Mouse (Mus musculus) regulatory T cell (primary cell): ENCODE data around the gene D430019H16Rik.

Source experiments
- in situ Hi-C: fragments of 300-600 bp; cut with MboI, MseI; formaldehyde crosslinking; loops from one replicate; pipeline ENCODE4 v1.15.1; 2025; ENCODE audit warnings: high pct_unique_total_duplicates

The D430019H16Rik gene

DNA sequence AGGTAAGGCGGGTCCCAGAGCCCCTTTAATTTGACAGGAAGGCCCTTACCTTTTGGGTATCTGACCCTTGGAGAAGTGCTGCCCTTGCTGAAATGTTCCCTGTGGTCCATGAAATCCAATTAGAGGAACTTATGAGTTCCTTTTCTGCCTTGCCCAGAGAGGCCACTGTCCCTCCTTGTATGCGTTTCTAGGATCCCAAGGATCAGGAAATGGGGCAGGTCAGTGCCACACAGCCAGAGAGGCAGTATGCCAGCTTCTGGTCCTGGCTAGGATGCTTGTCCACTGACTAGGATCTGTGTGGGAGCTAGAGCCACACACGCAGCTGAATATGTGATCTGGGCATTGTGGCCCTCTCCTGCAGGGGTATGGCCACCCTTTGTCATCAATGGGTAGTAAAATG is 36.6 kb downstream of the D430019H16Rik start:
- in situ Hi-C loops = no loop called here

DNA sequence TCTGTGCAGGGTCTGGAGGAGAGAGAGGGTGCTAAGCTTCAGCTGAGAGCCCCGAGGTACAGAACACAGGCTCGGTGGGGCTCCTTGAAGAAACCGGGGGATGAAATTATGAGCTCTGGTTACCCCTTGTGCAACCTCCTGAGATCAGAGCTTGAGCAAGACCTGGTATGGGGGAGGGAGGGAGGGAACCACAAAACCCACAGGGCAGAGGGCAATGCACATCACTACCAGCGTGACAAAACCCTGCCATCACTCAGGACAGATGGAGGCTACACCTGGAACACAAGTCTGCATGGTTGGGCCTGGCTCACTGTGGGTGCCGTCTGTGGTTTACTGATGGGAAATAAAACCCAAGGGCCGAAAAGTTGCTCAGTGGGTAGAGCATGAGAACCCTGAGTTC is 37.1 kb downstream of the D430019H16Rik start:
- in situ Hi-C loops = no loop called here

DNA sequence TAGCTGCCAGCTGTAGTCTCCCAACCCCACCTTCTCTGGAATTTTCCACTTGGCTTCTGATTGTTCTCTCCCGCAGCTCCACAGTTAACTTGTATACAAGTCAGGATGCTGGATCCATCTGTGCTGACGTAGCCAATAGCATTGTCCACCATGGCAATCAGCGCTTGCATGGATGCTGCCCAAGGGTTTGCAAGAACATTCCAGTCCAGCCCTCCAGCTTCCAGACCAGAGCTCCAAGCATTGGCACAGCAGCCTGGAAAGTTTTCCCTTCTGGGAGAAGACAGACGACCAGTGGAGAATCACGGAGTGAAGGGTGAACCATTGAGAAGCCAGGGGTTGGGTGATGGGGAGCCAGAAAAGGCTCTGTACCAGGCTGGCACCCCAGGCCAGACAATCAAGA is 41.1 kb downstream of the D430019H16Rik start:
- in situ Hi-C loops = no loop called here

DNA sequence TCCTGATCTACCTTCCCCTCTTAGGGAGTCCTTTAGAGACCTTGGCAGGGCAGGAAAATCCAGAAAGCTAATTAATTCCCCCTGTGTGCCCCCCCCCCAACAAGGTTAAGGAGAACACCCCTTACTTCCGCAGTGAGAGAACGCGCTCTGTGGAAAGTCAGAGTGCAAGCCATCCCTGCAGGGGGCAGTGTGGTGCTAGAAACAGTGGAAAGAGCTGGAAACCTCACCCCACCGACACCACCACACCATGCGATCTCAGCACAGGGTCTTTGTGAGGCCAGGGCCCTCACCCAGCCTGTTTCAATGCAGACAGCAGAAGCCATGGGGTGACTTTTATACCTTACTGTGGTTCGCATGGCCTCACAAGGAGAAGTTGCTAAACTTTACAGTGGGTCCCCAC is 44.2 kb downstream of the D430019H16Rik start:
- in situ Hi-C loops = no loop called here

DNA sequence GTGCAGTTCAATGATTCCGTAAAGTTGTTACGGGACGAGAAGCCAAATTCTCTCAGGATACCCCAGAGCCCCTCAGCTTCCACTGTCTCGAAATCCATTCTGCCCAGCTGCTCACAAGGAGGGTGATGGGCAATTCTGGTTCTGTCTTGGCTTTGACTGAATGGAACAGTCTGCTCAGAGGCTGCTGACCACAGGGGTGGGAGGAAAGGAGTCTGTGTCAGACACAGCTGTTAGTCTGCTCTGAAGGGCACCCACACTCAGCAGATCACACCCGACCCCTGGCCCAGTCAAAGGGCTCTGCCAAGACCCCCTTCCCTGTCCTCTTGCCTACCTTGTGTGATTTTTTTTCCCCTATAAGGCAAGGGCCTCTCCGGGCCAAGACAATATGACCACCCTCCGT is 44.8 kb downstream of the D430019H16Rik start:
- in situ Hi-C loops = no loop called here

DNA sequence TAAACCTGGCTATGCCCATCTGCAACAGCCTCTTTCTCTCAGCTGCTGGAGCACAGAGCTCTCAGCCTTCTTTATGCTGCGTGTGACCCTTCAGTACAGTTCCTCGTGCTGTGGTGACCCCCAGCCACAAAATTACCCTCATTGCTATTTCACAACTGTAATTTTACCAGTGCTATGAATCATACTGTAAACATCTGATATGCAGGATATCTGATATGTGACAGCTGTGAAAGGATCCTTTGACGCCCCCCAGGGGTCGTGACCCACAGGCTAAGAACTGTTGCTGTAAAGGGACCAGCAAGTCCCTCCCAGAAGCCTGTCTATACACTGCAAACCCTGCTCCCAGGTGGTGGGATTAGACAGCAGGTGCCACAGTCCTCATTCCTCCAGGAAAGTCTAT is 45.2 kb downstream of the D430019H16Rik start:
- in situ Hi-C loops = no loop called here

DNA sequence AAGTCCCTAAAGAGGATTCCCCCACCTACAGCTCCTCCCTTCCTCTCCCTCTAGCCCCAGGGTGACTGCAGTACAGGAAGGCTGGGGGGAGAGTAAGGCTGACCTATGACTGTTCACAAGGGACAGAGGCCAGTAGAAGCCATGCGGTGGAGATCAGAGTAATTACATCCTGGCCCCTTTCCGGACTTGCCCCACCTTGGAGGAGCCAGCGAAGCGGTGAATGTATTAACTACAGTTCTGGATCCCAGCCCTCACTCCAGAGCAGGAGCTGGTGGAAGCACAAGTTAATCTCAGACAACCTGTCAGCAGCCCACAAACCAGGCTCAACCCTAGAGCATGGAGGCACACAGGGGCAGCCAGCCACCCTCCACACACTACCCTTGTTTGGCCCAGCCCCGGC is 47.3 kb downstream of the D430019H16Rik start:
- in situ Hi-C loops = no loop called here

DNA sequence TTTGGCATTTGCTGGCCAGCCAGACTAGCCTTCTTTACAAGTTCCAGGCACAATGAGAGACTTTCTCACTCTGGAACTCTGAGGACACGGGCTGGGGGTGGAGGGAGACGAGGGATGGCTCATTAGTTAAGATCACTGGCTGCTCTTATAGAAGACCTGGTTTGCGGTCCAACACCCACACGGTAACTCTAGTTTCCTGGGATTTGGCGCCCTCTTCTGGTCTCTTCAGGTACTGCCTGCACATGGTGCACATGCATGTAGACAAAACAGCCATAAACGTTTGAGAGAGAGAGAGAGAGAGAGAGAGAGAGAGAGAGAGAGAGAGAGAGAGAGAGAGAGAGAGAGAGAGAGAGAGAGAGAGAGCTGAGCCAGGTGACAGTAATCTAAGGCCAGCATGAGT is 51.1 kb downstream of the D430019H16Rik start:
- in situ Hi-C loops = no loop called here

DNA sequence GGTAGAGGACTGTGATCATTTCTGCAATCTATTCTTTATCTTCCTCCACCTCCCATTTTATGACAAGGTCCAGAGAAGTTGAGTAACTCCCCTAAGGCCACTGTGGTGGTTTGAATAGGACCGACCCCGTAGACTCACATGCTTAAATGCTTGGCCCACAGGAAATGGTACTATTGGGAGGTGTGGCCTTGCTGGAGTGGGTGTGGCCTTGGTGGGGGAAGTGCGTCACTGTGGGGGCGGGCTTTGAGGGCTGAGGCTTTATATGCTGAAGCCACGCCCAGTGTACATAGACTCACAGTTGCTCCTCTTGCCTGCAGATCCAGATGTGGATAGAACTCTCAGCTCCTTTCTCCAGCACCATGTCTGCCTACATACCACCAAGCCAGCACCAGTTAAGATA is 57.5 kb downstream of the D430019H16Rik start:
- in situ Hi-C loops = loop anchor here (5.0 kb wide), 1 partner anchor 66 kb away; no protein-coding TSS in a partner anchor

DNA sequence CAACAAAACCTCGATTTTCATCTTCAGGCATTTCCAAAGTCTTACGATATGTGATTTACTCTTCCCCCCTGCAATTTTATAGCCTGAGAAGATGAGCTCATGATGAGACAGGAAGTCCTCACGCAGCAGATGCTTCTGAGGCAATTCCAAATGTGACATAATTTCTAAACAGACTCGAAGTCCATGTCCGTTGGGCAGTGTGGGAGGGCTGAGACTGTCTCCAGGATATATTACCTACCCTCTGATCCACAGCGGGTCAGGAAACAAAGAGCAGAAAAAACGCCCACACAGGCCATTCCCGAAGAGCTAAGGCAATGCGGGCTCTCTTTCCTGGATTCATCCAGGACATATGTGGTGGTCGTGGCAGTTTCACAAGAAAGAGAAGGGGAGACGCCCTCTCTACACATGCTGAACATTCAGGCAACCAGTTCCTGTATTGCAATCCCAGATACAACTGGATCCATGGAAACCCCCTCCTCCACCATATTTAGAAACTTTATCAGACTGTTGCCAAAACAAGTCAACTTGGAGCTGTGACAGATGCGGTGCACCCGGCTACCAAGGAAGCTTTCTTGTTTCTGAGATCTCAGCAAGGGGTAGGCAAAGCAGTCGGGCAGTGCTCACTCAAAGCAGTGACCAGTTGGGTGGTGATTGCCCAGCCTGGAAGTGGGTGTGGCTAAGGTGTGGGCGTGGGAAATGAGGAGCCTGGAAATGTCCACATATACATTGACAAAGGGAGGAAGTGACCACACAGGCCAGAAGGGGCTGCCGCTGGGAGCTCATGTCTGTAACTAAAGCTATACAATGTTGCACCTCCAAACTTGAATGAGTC is 58.2 kb downstream of the D430019H16Rik start:
- in situ Hi-C loops = loop anchor here (5.0 kb wide), 1 partner anchor 65 kb away; no protein-coding TSS in a partner anchor

DNA sequence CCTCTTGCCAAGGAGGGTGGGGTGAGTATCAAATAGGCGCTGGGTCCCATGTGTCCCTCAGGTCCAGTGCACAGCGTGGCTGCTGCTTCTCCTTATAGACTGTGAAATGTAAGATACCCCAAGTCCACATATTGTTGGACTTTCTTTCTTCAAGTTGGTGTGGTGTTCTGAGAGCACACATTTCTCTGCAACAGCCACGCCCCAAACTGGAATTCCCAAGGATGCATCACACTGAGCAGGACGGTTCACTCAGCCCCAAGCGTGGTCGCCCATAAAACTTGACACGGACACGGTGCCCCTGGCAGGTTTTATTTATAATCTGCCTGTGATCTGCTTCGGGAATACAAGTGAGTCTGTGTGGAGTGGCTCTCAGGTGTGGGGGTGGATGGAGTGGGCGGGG is 60.5 kb downstream of the D430019H16Rik start:
- in situ Hi-C loops = loop anchor here (5.0 kb wide), 1 partner anchor 63 kb away; no protein-coding TSS in a partner anchor

DNA sequence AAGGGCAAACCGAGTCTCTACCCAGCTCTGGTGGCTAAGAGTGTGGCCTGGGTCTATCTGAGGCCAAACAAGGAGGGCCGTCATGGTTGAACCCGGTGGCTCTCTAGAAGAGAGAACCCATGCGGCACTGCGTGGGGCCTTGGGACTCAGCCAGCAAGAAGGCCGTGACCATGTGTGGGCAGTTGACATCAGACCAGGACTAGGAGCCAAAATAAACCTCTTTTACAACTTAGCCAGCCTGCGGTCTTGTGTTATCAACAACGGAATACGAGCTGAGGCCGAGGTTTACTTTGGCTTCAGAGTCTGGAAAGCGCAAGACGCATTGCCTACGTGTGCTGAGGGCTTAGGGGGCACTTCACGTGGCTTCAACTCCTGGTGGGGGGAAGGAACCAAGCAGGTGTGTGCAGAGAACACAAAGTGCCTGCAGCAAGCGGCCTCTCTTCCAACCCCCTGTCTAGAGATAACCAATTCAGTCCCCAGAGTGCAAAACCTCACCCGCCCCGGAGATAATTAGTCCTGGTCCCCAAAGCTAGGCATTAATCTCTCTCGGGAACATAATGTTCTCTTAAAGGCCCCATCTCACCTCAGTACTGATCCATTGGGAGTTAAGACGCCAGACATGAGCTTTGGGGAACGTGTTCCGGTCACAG is 63.5 kb downstream of the D430019H16Rik start:
- in situ Hi-C loops = no loop called here

DNA sequence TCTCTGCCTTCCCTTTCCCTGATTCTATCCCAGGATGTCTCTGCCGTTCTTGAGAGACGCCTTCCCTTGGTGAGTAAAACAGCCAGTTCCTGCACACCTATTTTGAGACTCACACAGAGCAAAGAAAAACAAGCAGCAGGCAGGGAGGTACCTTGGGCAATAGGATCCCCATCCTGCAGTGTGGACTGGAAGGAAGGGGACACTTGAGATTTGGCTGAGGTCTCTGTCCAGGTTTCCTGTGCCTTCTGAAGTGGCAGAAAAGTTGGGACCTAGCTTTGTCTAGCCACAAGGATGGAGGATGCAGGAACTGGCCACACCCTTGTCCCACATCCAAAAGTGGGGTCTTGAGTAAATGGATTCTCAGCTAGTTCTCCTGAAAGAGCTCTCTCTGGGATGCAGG is 66.2 kb downstream of the D430019H16Rik start:
- in situ Hi-C loops = no loop called here

DNA sequence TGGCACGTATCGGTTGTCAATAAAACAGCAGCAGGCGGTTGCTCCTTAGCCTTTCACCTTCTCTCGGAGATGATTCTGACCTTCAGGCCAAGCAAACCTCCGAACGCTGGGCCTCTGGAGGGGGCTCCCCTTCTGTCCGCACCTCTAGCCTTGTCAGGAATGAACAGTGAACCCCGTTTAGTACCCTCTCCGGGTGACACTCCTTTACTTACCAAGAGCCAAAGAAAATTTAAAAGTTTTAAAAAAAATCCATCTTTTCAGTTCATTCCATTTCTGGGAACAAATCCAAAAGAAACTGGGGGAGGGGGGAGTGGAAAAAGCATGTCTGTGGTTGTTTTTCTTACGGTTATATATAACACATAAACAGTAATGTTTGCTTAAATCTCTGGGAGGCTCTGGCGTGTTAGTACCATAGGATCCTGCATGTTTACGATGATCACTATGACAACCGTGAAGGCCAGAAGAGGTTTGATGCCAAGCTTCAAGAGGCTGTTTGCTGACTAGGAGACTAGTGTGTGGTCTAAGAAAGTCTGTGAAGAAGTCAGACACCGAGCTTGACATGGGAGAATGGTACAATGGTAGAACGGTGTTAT is 67.6 kb downstream of the D430019H16Rik start:
- in situ Hi-C loops = no loop called here

DNA sequence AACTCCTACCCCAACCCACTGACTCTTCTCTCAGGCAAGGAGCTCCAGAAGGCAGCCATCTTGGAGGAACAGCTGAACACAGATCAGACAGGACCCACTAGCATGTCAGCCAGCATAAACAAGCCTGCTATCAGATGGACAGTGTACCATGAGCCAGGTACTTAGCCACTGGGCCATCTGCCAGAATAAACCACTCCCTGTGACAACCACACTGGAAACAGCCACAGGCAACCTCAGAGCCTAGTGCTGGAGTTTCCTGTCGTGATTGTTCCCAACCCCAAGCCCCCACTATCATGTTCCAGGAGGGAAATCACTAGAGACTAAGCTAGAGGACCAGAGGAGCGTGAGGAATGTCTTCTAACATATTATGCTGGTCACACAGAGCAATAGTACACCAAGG is 70.1 kb downstream of the D430019H16Rik start:
- in situ Hi-C loops = no loop called here

DNA sequence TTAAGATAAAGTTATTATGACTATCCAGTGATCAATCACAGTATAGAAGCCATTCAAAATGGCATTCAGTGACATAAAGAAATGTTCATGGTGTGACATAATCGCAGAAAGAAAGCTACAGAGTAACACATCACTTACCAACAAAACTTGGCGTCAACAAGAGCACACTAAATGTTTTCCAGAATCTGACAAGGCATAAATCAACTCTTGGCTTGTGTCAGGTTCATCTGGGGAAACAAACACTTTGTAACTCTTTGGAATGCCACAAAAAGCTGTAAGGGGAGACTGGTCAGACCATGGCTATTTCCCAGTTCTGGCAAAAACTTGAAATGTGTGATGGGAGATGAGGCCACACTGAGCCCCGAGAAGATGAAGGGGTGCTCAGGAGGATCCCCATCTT is 72.5 kb downstream of the D430019H16Rik start:
- in situ Hi-C loops = no loop called here

DNA sequence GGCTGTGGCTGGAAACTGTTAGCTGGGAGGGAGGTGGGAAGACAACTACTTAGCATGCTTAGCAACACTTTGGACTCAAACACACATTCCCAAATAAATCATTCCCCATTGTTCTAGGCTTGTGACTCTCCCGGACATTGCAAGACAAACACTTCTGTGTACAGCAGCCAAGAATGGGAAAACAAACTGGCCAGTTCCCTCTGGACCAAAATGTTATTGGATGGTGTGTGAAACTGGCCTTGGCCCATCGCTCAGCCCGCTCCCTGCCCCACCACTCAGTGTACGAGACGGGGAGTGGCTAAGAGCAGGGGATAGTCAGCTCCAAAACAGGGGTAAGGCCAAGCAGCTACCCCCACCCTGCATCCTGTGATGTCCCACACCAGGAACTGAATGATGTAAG is 73.2 kb downstream of the D430019H16Rik start:
- in situ Hi-C loops = no loop called here

DNA sequence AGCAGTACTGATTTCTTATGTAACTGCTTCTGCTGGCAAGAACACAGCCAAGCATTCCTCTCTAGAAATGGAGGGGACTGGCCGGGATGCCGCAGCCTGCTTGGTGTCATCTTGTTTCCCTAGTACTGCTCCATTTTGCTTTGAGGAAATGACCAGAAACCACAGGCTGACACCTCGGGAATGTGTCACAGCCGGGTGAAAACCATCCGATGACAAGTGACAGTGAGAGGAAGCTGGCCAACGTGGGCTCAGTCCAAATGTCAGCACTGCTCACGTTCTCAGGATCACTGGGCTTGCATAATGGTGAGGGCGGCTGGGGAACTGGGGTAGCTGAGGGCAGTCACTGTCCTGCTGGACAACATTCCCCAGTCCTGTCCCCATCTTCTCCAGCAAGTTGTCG is 75.9 kb downstream of the D430019H16Rik start:
- in situ Hi-C loops = no loop called here

DNA sequence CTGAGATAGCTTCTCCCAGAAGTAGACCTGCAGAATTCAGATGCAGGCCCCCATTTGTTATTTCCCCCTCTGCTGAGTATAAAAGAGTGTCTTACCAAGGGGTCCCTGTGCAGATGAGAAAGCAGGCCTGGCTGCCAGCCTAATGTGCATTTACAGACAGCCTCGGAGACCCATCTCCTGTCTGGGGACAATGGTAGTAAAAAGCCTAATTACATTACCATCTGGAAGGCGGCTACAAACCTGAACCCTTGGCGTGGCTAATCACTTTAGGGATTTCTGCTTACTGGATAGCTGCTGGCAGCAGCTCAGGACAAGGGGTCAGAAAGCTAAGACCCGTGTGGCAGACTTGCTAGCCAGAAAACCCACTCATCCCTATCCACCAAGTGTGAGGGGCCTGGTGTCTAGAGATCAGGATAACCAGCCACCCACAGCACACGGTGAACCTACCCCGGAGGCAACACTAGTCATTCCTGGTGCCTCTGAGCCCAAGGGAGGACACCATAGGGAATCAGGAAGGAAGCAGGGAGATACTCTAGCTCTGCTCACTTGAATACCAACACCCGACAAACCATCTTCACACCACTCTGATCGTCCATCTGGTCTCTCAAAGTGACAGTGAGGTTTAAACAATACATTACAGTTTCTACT is 78.2 kb downstream of the D430019H16Rik start:
- in situ Hi-C loops = no loop called here

DNA sequence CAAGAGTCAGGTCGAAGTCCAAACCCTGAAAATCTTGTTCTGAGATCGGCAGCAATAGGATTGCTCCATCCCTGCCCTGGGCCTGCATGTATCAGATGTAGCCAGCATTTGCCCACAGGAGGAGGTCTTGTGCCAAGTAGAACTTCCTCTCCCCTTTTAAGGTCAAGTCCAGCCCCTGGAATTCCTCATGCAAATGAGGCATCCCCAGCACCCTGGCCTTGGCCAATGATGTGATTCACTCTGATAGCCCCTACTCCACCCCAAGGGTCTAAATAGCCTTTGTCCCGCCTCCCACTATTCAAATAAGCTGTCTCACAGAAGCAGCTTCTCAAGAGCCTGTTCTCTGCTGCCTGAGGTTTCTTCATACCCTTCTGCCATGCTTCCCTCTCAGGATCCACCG is 81.2 kb downstream of the D430019H16Rik start:
- in situ Hi-C loops = no loop called here

DNA sequence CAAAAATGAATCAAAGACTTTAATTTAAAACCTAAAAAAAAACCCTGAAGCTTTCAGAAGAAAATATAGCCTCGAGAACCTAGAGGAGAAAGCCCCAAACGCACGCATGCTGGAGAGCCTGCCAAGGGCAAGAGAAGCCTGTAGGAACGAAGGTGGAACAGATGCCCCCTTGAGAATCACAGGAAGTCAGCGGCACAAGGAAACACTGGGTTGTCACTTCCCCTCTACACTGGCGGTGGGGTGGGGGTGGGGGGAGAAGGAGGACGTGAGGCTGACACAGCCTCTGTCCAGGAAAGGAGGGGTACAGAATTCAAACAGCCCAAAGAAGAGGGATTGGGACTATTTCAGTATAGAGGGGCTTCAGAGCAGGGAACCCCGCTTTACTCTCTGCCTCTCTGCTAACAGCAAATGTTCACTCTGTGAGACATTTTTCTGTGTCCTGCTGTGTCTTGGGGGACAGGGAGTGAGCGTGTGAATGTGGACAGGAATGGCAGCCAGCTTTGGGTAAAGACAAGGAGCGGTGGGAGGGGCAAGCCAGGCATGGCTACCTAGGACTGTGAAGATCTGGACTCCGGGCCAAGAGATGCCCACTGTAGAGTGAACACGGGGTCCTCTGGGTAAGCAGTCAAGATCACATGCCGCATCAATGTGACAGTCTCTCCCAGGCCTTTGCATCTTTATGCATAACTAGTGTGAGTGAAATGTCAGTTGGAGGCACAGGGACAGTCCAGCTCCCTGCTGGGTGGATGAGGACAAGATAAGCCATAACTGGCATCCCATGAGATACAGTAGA is 82.5 kb downstream of the D430019H16Rik start:
- in situ Hi-C loops = no loop called here
